Mouse (Mus musculus) liver, adult 2 months (tissue): ENCODE results near the gene Ndufb6. TPM values are rescaled to one million over a fixed set of nuclear protein-coding genes. Genes with fewer than 3 reads are reported as not detected.
A peak's percentile ranks its signal among the peaks of the same experiment; 100 is the strongest.

Experiments
- DNase-seq: peaks from one replicate; pipeline ENCODE4 v3.0.0-alpha.2; 2011; ENCODE audit warnings: low read depth, low spot score; ENCODE audit errors: extremely low read depth
- H3K27ac ChIP-seq: fragments of 200-500 bp; replicated peaks from 2 replicates; pipeline ENCODE4 v1.5.1; 2012; ENCODE audit warnings: low read depth, mild to moderate bottlenecking, control low read depth, inconsistent platforms, low read length; ENCODE audit not compliant: insufficient read depth
- H3K27me3 ChIP-seq: fragments of 200-500 bp; 2 replicates; pipeline ENCODE4 v1.6.1; 2012; ENCODE audit warnings: mild to moderate bottlenecking, moderate library complexity, low read length, inconsistent platforms; ENCODE audit not compliant: control insufficient read depth, insufficient read depth
- H3K36me3 ChIP-seq: fragments of 200-500 bp; 2 replicates; pipeline ENCODE4 v1.6.1; 2012; ENCODE audit warnings: low read length, inconsistent platforms; ENCODE audit not compliant: control insufficient read depth, insufficient read depth
- H3K4me1 ChIP-seq: fragments of 200-500 bp; 2 replicates; pipeline ENCODE4 v1.6.1; 2011; ENCODE audit warnings: low read length; ENCODE audit not compliant: control insufficient read depth, insufficient read depth
- H3K4me3 ChIP-seq: fragments of 200-500 bp; 2 replicates; pipeline ENCODE4 v1.5.1; 2011; ENCODE audit warnings: low read depth, mild to moderate bottlenecking, control low read depth, low read length, moderate library complexity; ENCODE audit not compliant: insufficient read depth
- H3K79me2 ChIP-seq: fragments of 200-500 bp; 2 replicates; pipeline ENCODE4 v1.6.1; 2012; ENCODE audit warnings: inconsistent platforms, mild to moderate bottlenecking, low read length, moderate library complexity; ENCODE audit not compliant: control insufficient read depth, insufficient read depth
- H3K9ac ChIP-seq: fragments of 200-500 bp; 2 replicates; pipeline ENCODE4 v1.6.1; 2012; ENCODE audit warnings: low read depth, mild to moderate bottlenecking, control low read depth, inconsistent platforms, low read length
- CTCF ChIP-seq: fragments of 200-500 bp; IDR thresholded peaks from 2 replicates; pipeline ENCODE4 v1.5.1; 2011; ENCODE audit warnings: low read depth, low read length, control low read depth
- POLR2A ChIP-seq: fragments of 200-500 bp; IDR thresholded peaks from 2 replicates; pipeline ENCODE4 v1.6.1; 2011; ENCODE audit warnings: low read length, control low read depth; ENCODE audit not compliant: insufficient read depth; ENCODE audit errors: extremely low read depth
- WGBS: fragments of 180-500 bp; shearing (Covaris S2); methylation state at CpG from one replicate; pipeline ENCODE4 v1.1.7; 2018; 5-methylcytosine and 5-hydroxymethylcytosine counted together
- polyA plus RNA-seq: library from polyadenylated mRNA; depleted of rRNA; stranded (reverse); fragments of >200 nt; gene quantifications from 2 replicates; pipeline ENCODE4 v1.2.3, GENCODE M21; 2012; rRNA removed
- total RNA-seq: library from RNA; depleted of rRNA; stranded (reverse); fragments of >200 nt; gene quantifications from 2 replicates; pipeline ENCODE4 v1.2.3, GENCODE M21; 2014; rRNA removed

The Ndufb6 gene
- total and polyA plus RNA-seq, 2 experiments: 135 to 154 TPM

DNA sequence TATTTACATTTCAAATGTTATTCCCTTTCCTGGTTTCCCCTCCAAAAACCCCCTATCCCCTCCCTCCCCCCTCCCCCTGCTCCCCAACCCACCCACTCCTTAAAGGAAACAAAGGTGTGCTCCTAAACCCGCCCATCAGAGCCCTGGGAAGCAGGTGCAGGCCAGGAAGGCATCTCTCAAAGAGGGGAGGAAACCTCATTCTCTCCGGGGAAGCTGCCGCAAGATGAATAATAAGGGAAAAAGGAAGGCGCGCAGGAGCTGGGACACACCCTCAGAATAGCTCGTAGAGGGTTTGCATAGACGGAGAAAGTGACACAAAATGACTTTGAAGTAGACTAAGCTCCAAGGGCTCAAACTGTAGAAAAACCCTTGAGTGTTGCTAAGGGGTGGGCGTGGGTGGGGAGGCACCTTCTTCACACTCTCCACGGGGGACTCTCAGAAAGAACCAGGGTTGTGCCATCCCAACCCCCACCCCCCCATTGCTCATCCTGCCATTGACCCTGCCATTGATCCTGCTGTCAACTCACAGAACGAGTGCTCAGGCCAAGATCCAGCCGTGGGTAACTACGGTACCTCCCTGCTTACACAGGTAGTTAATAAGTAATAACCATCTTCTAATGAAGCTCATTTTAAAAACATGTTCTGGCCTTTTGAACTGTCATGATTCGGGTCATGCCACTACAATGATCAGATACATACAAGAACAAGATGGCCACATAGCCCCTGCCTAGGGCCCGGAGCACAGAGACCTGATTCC, 58.0 kb downstream of the Ndufb6 start:
- WGBS: 21% methylated on average over 14 of the region's 14 CpGs
- H3K4me1 ChIP-seq: peaks cover 9% of the 10 kb centered on the region; the same call in 1 of the 2 replicates
- peaks cover 36% of the 10 kb centered on the region for H3K36me3 ChIP-seq
- H3K4me3 ChIP-seq: peak overlapping the region; percentile 31
- peak; percentile 97 for DNase-seq
- H3K9ac ChIP-seq: peak overlapping the region; percentile 42; the same call in 1 of the 2 replicates
- TF ChIP-seq CTCF (no peak), POLR2A (no peak)
- no peaks in the 10 kb centered on the region for H3K79me2 ChIP-seq
- peak overlapping the region; percentile 87 for H3K27ac ChIP-seq
- H3K27me3 ChIP-seq: no peaks in the 10 kb centered on the region

Other genes starting within 250 kb of the Ndufb6 start
- gene Aco1, start 136.3 kb downstream of the Ndufb6 start, total RNA-seq: 173 and 178 TPM in 2 replicates
- gene Aco1, start 136.3 kb downstream of the Ndufb6 start, polyA plus RNA-seq: 112 and 125 TPM in 2 replicates
- 29.2 and 29.9 TPM in 2 replicates for gene Ddx58, start 39.6 kb downstream of the Ndufb6 start, total RNA-seq
- gene Ddx58, start 39.6 kb downstream of the Ndufb6 start, polyA plus RNA-seq: 9.1 and 11.6 TPM in 2 replicates
- 3.0 and 5.7 TPM in 2 replicates for gene Smim27, start 9.8 kb downstream of the Ndufb6 start, total RNA-seq
- 28.9 and 29.7 TPM in 2 replicates for gene Smim27, start 9.8 kb downstream of the Ndufb6 start, polyA plus RNA-seq
- 22.4 and 23.1 TPM in 2 replicates for gene Topors, start 9.6 kb downstream of the Ndufb6 start, total RNA-seq
- 2.7 and 3.0 TPM in 2 replicates for gene Topors, start 9.6 kb downstream of the Ndufb6 start, polyA plus RNA-seq
- gene Tmem215, start 192.8 kb upstream of the Ndufb6 start, total RNA-seq: under 0.01 TPM in 1 of 2 replicates, not detected in the other
- 0.07 TPM in 1 of 2 replicates, not detected in the other for gene Tmem215, start 192.8 kb upstream of the Ndufb6 start, polyA plus RNA-seq